Mouse (Mus musculus): ENCODE measurements around the gene Chkb. TPM values are rescaled to one million over a fixed set of nuclear protein-coding genes. Genes with fewer than 3 reads are reported as not detected.
A peak's percentile ranks its signal among the peaks of the same experiment; 100 is the strongest.

The Chkb gene
- total RNA-seq, 2 experiments from 2014 or later, result 106 to 128 TPM

- DNase-seq, result no peak
These were observed 30.0 kb downstream of the Chkb start for GRCm38 (mm10) chr15:89399716-89400115.

DNA sequence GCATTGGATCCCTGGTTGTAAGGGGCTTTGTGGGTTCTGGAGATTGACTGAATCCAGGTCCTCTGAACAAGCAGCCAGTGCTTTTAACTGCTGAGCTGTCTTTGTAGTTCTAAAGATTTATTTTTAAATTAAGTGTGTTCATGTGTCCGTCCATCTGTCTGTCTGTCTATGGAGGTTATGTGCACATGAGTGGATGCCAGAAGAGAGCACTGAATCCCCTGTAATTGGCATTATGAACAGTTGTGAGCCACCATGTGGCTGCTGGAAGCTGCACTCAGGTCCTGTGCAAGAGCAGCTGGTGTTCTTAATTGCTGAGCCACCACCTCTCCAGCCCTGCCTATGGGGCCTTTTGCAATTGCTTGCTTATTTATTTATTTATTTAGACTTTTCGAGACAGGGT, 31.6 kb downstream of the Chkb start:
- DNase-seq, result no peak

DNA sequence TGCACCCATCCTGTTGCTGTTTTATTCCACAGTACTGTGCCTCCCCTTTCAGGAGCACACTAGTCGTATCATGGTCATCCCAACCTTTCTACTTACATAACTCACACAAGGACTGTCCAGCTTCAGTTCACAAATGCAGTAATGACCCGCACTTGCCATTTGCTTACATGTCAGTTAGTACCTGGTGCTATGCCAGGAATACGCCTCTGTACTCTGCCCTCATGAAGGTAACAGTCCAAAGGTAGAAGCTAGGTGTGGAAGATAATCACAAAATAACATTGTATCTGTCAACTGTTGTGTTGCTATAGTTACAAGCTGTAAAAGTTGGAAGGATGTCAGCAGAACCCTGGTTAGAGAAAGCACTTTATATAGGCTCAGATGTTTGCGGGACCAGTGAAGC, 32.8 kb downstream of the Chkb start:
- DNase-seq, result no peak

DNA sequence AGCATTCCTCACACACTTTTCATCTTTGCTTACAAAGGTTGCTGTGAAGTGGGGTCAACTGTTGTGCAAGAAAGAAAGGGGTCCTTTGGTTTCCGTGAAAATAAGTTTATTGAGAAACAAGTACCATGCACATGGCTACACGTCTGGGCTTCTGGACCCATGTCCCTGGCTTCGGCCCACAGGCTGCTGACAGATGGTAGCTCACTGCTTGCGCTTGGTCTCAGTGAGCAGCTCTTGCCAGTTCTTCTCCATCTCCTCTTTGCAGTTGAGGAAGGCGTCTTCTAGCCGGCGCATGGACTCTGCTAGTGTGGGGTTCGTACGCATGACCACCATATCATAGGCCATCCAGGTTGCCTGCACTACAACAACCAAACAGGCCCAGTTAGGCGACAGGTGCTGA, 39.6 kb downstream of the Chkb start:
- no peak for DNase-seq

GRCm38 (mm10) chr15:89387127-89387526, 42.6 kb downstream of the Chkb start:
- DNase-seq, result no peak

GRCm38 (mm10) chr15:89384617-89385016, 45.1 kb downstream of the Chkb start, which contains the start of gene Klhdc7b:
Gene Klhdc7b (plus strand): TSS chr15:89384917.
- DNase-seq, result no peak

DNA sequence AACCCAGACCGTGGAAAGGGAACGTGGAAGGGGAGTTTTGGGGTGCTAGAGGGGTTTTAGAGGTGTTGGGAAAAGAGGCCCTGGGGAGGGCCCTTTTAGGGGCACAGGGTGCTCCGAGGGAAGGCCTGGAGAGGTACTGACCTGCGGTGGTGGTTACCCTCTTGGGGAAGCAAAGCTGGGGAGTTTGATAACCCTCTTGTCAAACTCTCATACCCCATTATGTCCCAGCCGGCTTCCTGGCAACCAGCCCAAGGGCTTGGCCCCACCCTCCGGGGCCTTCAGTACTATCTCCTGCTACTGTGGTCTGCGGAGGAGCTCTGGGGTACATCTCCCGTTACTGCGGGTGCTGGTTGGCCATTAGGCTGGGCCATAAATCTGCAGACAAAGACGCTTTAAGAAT, 50.3 kb downstream of the Chkb start:
- peak; percentile 46 for DNase-seq

DNA sequence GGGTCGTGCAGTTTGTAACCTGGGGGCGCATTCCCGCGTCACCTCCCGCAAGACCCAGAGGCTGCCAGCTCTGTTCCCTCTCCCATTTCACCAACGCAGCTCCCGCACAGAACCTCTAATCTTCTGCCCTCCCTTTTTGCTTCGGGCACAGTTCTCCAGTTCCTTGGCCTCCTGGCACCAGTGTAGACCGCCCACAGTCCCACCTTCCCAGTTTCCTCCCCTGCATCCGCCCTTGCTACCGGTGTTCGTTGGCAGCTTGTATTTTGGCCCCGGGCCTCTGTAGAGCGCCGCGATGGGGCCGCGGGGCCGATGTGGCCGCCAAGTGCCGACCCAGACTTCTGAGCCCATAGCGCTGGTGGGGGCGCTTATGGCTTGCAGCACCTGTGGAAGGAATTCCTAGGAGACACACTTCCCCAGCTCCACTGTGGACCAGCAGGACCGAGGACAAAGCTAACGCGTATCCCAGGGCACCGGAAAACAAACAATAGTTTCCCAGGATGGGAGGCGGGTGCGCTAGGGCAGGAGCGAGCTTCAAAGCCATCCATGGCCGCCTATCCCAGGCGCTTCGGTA, 50.8 kb downstream of the Chkb start, which contains the start of gene Odf3b:
Gene Odf3b (minus strand): TSS at position 452 of the 571 bp plus-strand sequence.
- DNase-seq, result peak; percentile 40

DNA sequence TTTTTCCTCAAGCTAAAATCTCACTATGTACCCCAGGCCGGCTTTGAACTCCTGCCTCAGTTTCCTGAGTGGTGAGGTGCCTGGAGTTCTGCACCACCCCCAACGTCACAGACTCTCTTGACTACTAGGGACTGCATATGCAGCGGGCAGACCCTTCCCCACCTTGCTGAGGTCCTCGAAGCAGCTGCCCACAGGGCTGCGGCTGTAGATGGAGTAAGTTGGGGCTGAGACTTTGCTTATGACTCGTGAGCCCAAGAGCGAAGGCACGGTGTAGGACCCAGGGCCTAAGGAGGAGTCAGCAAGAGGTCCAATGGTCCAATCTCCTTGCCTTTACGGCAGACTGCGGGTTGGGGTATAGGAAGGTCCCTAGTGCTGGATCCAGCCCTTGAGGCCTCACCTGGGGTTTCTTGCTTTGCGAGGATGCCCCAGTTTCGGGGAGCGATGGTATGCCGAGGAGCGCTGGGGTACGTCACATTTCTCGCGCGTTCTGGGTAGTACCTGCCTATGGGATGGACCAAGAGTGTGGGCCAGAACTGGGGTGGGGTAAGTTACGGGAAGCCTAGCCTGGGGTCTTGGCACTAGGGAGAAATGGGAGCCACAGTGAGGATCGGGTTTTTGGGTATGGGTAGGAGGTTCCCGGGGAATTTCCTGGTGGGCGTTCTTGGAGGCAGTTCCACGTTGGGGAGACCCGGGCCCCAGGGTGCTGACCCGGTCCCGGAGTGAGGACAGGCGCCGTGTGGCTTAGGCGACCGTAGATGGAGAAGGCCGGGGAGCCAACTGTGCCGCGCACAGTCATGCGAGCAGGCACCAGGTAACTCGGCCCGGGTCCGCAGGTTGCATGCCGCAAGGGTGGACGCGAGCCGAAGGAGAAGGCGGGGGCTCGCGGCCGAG, 51.5 kb downstream of the Chkb start:
- no peak for DNase-seq

DNA sequence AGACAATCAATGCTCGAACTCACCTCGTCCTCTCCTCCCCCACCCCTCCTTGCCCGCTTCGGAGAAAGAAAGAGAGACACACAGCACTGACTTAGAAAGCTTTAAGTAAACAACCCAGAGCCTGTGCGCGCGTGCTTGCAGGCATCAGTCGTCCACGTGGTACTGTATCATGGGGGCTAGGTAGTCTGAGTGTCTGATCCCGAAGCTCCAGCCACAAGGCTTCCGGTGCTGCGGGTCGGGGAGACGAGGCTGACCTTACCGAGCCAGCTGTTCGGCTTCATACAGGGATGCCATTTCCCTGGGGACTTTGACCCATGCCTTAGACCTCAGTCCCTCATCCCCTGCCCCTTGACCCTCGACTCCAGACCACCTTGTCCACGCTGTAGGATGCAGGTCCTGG, 52.3 kb downstream of the Chkb start:
- no peak for DNase-seq

DNA sequence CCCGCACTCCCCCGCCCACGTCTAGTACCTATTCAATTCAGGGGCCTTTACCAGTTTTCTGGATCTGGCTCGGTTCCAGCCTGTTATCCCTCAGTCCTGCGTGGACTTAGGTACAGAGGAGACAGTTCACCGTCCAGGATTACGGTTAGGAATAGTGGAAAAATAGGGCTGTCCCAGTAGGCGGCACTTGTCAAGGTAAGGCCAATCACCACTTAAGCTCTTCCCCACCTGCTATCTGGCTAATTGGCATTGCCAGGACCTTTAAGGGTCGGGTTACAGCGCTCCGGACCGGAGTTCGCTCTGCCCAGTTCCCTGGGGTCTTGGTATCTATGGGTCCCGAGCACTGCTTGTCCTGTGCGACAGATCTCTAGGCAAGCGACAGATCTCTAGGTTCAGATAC, 52.8 kb downstream of the Chkb start, which contains the start of gene Tymp:
Gene Tymp (minus strand): TSS at position 83 of the 400 bp plus-strand sequence.
- DNase-seq, result no peak

Other genes starting within 250 kb of the Chkb start
- gene Plxnb2, start 249.1 kb downstream of the Chkb start, total RNA-seq (2021), result 100 to 1,000 TPM in 1 of 2 experiments, 10 to 100 TPM in 1; 96.8 to 105 TPM
- gene Dennd6b, start 233.4 kb downstream of the Chkb start, total RNA-seq (2021), result 1 to 10 TPM; 4.7 to 7.4 TPM
- gene Ppp6r2, start 218.4 kb downstream of the Chkb start, total RNA-seq (2021), result 10 to 100 TPM; 41.8 to 52.0 TPM
- gene Sbf1, start 114.6 kb downstream of the Chkb start, total RNA-seq (2021), result 10 to 100 TPM; 80.3 to 85.7 TPM
- not detected for gene Adm2, start 107.2 kb downstream of the Chkb start, total RNA-seq (2021)
- gene Miox, start 95.5 kb downstream of the Chkb start, total RNA-seq (2021), result 1 to 10 TPM; 1.8 to 3.3 TPM
- gene Lmf2, start 74.2 kb downstream of the Chkb start, total RNA-seq (2021), result 10 to 100 TPM; 38.6 to 41.9 TPM
- 100 to 1,000 TPM in 1 of 2 experiments, 10 to 100 TPM in 1; 89.2 to 103 TPM for gene Ncaph2, start 74.2 kb downstream of the Chkb start, total RNA-seq (2021)
- 10 to 100 TPM; 34.7 to 43.7 TPM for gene Sco2, start 56.1 kb downstream of the Chkb start, total RNA-seq (2021)
- gene Tymp, start 52.9 kb downstream of the Chkb start, total RNA-seq (2021), result 1 to 10 TPM; 3.4 to 9.8 TPM
- gene Odf3b, start 50.6 kb downstream of the Chkb start, total RNA-seq (2021), result 1 to 10 TPM; 1.4 to 1.5 TPM
- under 1 TPM in 1 of 2 experiments, not detected in 1; 0.06 TPM for gene Klhdc7b, start 45.0 kb downstream of the Chkb start, total RNA-seq (2021)
- gene Syce3, start 19.4 kb downstream of the Chkb start, total RNA-seq (2021), result not detected
- 100 to 1,000 TPM; 554 to 660 TPM for gene Cpt1b, start 4.0 kb downstream of the Chkb start, total RNA-seq (2021)
- 1 to 10 TPM; 2.5 to 3.5 TPM for gene C730034F03Rik, start 319 bp downstream of the Chkb start, total RNA-seq (2021)
- gene Gm44502, start 212 bp downstream of the Chkb start, total RNA-seq (2021), result 1 to 10 TPM; 5.6 to 9.2 TPM
- 10 to 100 TPM in 1 of 2 experiments, 1 to 10 TPM in 1; 6.9 to 12.7 TPM for gene Mapk8ip2, start 24.0 kb upstream of the Chkb start, total RNA-seq (2021)
- gene Arsa, start 47.5 kb upstream of the Chkb start, total RNA-seq (2021), result 10 to 100 TPM; 26.6 to 29.5 TPM
- 10 to 100 TPM; 54.1 to 67.5 TPM for gene Shank3, start 69.7 kb upstream of the Chkb start, total RNA-seq (2021)
- gene Acr, start 138.4 kb upstream of the Chkb start, total RNA-seq (2021), result under 1 TPM; 0.45 to 0.76 TPM
- gene Rabl2, start 162.0 kb upstream of the Chkb start, total RNA-seq (2021), result 10 to 100 TPM in 1 of 2 experiments, 1 to 10 TPM in 1; 9.2 to 11.1 TPM

Data from adrenal gland, postnatal 10 days (tissue).